Mouse (Mus musculus): ENCODE data around the gene Gm10490. TPM values are rescaled to one million over a fixed set of nuclear protein-coding genes. Genes with fewer than 3 reads are reported as not detected.
A peak's percentile ranks its signal among the peaks of the same experiment; 100 is the strongest.
"Not testable (repeated sequence)": the region's sequence is repeated elsewhere in the genome, so short reads cannot be mapped to it uniquely, and the experiment has no call there.

Gm10490 gene
- polyA plus RNA-seq, 1 experiment from 2014 or later = not detected

DNA sequence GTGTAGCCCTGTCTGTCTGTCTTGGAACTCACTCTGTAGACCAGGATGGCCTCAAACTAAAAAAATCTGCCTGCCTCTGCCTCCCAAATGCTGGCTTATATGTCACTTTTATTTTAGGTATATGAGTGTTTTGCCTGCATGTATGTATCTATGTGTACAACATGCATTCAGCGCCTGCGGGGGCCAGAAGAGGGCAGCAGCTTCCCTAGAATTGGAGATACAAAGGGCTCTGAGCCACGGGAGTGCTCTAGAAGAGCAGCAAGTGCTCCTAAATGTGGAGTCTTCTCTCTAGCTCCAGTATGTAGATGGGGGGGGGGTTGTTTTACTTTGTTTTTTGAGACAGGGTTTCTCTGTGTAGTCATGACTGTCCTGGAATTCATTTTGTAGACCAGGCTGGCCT lies 6.3 kb downstream of the Gm10490 start:
- not testable (repeated sequence) for ATAC-seq (ENCODE audit: low FRiP score, low TSS enrichment); H3K4me3 ChIP-seq (ENCODE audit: low read length); H3K36me3 ChIP-seq (ENCODE audit: control insufficient read depth, insufficient read depth, low read length); H3K9me3 ChIP-seq (ENCODE audit: control insufficient read depth, low read length); H3K27ac ChIP-seq (ENCODE audit: low read depth, low read length); H3K9ac ChIP-seq (ENCODE audit: low read depth, low read length); H3K4me2 ChIP-seq (replicated peaks; ENCODE audit: low read depth, low read length); H3K4me1 ChIP-seq (ENCODE audit: control insufficient read depth, insufficient read depth, low read length)
- H3K27me3 ChIP-seq (ENCODE audit: control insufficient read depth, insufficient read depth, low read length) = peaks cover 13% of the 10 kb centered on the region
- WGBS = 30% methylated on average over 3 of the region's 3 CpGs

DNA sequence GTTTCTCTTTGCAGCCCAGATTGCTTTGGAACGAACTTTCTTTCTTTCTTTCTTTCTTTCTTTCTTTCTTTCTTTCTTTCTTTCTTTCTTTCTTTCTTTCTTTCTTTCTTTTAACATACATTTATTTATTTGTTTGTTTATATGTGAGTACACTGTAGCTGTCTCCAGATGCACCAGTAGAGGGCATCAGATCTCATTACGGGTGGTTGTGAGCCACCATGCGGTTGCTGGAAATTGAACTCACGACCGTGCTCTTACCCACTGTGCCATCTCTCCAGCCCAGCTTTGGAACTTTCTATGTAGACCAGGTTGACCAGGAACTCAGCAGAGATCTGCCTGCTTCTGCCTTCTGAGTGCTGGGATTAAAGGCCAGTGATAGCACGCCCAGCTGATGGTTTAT lies 8.6 kb downstream of the Gm10490 start:
- not testable (repeated sequence) for H3K36me3 ChIP-seq (ENCODE audit: control insufficient read depth, insufficient read depth, low read length); H3K4me3 ChIP-seq (ENCODE audit: low read length); H3K27ac ChIP-seq (ENCODE audit: low read depth, low read length); H3K9me3 ChIP-seq (ENCODE audit: control insufficient read depth, low read length); H3K4me2 ChIP-seq (replicated peaks; ENCODE audit: low read depth, low read length); ATAC-seq (ENCODE audit: low FRiP score, low TSS enrichment); H3K9ac ChIP-seq (ENCODE audit: low read depth, low read length); H3K4me1 ChIP-seq (ENCODE audit: control insufficient read depth, insufficient read depth, low read length)
- 71% methylated on average over 6 of the region's 6 CpGs for WGBS
- peaks cover 33% of the 10 kb centered on the region for H3K27me3 ChIP-seq (ENCODE audit: control insufficient read depth, insufficient read depth, low read length)

DNA sequence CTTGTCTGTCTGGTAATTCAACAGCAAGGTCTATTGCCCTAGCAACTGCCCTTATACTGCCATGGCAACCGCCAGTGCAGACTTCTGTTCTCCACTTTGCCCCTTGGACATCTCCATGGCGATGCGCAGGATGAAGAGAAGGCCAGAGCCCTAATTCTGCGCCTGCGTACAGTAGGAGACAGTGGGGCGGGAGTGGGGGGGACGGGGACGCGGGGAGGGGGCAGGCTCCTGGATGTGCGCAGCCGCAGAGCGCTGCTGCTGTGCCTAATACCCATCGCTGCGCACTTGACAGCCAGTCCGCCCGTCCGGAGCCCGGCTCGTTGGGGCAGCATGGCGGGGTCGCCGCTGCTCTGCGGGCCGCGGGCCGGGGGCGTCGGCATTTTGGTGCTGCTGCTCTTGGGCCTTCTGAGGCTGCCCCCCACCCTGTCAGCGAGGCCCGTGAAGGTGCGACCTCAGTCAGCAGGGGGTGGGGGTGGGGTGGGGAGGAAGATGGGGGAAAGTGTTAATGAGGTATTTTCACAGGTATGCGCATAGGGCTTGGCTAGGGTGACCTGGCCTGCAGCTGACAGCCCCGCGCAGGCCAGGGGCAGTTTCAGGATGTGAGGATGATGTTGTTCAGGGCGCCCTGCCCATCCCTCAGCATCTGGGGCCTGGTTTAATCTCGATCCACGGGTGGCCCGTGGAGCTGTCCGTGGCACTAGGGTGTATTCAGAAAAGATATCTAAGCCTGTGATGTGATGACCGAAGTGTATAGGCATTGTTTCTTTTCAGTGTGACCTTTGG lies 10.4 kb downstream of the Gm10490 start, which contains the start of gene Pcsk1n:
Pcsk1n (plus strand) TSS at position 222 of the 783 bp plus-strand sequence.
- no peak within 1 kb of the TSS for H3K9ac ChIP-seq (ENCODE audit: low read depth, low read length)
- H3K4me1 ChIP-seq (ENCODE audit: control insufficient read depth, insufficient read depth, low read length) = no peaks in the 10 kb centered on the region
- H3K36me3 ChIP-seq (ENCODE audit: control insufficient read depth, insufficient read depth, low read length) = no peaks in the 10 kb centered on the region
- H3K27ac ChIP-seq (ENCODE audit: low read depth, low read length) = no peak within 1 kb of the TSS
- 20% methylated on average over 40 of the region's 40 CpGs for WGBS
- peak; percentile 62 for ATAC-seq (ENCODE audit: low FRiP score, low TSS enrichment)
- H3K9me3 ChIP-seq (ENCODE audit: control insufficient read depth, low read length) = no peaks in the 10 kb centered on the region
- peak within 1 kb of the TSS; percentile 29 for H3K4me2 ChIP-seq (replicated peaks; ENCODE audit: low read depth, low read length)
- H3K27me3 ChIP-seq (ENCODE audit: control insufficient read depth, insufficient read depth, low read length) = peaks cover 35% of the 10 kb centered on the region
- peak within 1 kb of the TSS; percentile 17 for H3K4me3 ChIP-seq (ENCODE audit: low read length)

- 30% methylated on average over 48 of the region's 48 CpGs for WGBS
- H3K9me3 ChIP-seq (ENCODE audit: control insufficient read depth, low read length) = no peaks in the 10 kb centered on the region
- peak overlapping the region; percentile 21 for H3K4me3 ChIP-seq (ENCODE audit: low read length)
- H3K27ac ChIP-seq (ENCODE audit: low read depth, low read length) = no peak overlapping the region
- peak overlapping the region; percentile 32 for H3K4me2 ChIP-seq (replicated peaks; ENCODE audit: low read depth, low read length)
- H3K9ac ChIP-seq (ENCODE audit: low read depth, low read length) = no peak overlapping the region; the same call in 1 of the 2 replicates
- H3K36me3 ChIP-seq (ENCODE audit: control insufficient read depth, insufficient read depth, low read length) = no peaks in the 10 kb centered on the region
- H3K4me1 ChIP-seq (ENCODE audit: control insufficient read depth, insufficient read depth, low read length) = no peaks in the 10 kb centered on the region
- 0 out of 2 replicates have a peak, but pooled peaks have one; percentile 33 for ATAC-seq (ENCODE audit: low FRiP score, low TSS enrichment)
- peaks cover 43% of the 10 kb centered on the region for H3K27me3 ChIP-seq (ENCODE audit: control insufficient read depth, insufficient read depth, low read length)
These were observed 12.7 kb downstream of the Gm10490 start for GRCm38 (mm10) chrX:7922032-7922431.

GRCm38 (mm10) chrX:7926266-7926665 lies 16.9 kb downstream of the Gm10490 start:
- peaks cover 3% of the 10 kb centered on the region; the same call in 1 of the 2 replicates for H3K36me3 ChIP-seq (ENCODE audit: control insufficient read depth, insufficient read depth, low read length)
- no peak for ATAC-seq (ENCODE audit: low FRiP score, low TSS enrichment)
- WGBS = 75% methylated on average over 6 of the region's 6 CpGs
- peaks cover 28% of the 10 kb centered on the region for H3K27me3 ChIP-seq (ENCODE audit: control insufficient read depth, insufficient read depth, low read length)
- H3K9ac ChIP-seq (ENCODE audit: low read depth, low read length) = no peak overlapping the region
- H3K9me3 ChIP-seq (ENCODE audit: control insufficient read depth, low read length) = no peaks in the 10 kb centered on the region
- no peak overlapping the region for H3K4me2 ChIP-seq (replicated peaks; ENCODE audit: low read depth, low read length)
- no peaks in the 10 kb centered on the region for H3K4me1 ChIP-seq (ENCODE audit: control insufficient read depth, insufficient read depth, low read length)
- no peak overlapping the region for H3K27ac ChIP-seq (ENCODE audit: low read depth, low read length)
- H3K4me3 ChIP-seq (ENCODE audit: low read length) = no peak overlapping the region

DNA sequence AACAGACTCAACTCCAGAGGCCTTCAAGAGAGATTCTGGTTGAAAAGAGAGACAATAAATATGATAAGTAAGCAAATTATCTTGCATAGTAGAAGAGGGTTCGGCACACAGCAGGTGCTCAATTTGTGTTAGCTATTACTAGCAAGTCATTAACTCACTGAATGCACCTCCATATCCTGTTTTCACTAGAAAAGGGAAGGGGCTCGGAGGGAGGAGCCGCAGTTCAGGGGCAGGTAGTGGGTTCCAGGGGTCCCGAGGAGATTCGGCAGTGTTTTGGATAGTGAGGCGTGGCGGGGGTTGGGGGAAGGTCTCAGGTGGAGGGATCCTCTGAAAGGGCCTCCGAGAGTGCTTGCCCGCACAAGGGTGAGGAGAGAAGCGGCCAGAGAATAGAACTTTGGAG lies 17.8 kb downstream of the Gm10490 start:
- Histone ChIP-seq H3K9me3 (ENCODE audit: control insufficient read depth, low read length) (no peaks in the 10 kb centered on the region), H3K36me3 (ENCODE audit: control insufficient read depth, insufficient read depth, low read length) (peaks cover 5% of the 10 kb centered on the region; the same call in 1 of the 2 replicates), H3K27me3 (ENCODE audit: control insufficient read depth, insufficient read depth, low read length) (peaks cover 21% of the 10 kb centered on the region), H3K27ac (ENCODE audit: low read depth, low read length) (no peak overlapping the region), H3K9ac (ENCODE audit: low read depth, low read length) (no peak overlapping the region), H3K4me3 (ENCODE audit: low read length) (no peak overlapping the region), H3K4me2 (replicated peaks; ENCODE audit: low read depth, low read length) (no peak overlapping the region), H3K4me1 (ENCODE audit: control insufficient read depth, insufficient read depth, low read length) (no peaks in the 10 kb centered on the region)
- ATAC-seq (ENCODE audit: low FRiP score, low TSS enrichment) = no peak
- 31% methylated on average over 10 of the region's 10 CpGs for WGBS

- Histone ChIP-seq H3K4me3 (ENCODE audit: low read length) (no peak within 1 kb of the TSS), H3K4me1 (ENCODE audit: control insufficient read depth, insufficient read depth, low read length) (no peaks in the 10 kb centered on the region), H3K27me3 (ENCODE audit: control insufficient read depth, insufficient read depth, low read length) (peaks cover 11% of the 10 kb centered on the region; the same call in 1 of the 2 replicates), H3K9me3 (ENCODE audit: control insufficient read depth, low read length) (no peaks in the 10 kb centered on the region), H3K4me2 (replicated peaks; ENCODE audit: low read depth, low read length) (no peak within 1 kb of the TSS), H3K36me3 (ENCODE audit: control insufficient read depth, insufficient read depth, low read length) (peaks cover 5% of the 10 kb centered on the region; the same call in 1 of the 2 replicates), H3K9ac (ENCODE audit: low read depth, low read length) (no peak within 1 kb of the TSS), H3K27ac (ENCODE audit: low read depth, low read length) (no peak within 1 kb of the TSS)
- 26% methylated on average over 17 of the region's 19 CpGs for WGBS
- ATAC-seq (ENCODE audit: low FRiP score, low TSS enrichment) = no peak
These were observed 19.0 kb downstream of the Gm10490 start, which contains the start of gene Eras for GRCm38 (mm10) chrX:7928270-7928790. Gene Eras, minus strand, starts transcription at chrX:7928607.

DNA sequence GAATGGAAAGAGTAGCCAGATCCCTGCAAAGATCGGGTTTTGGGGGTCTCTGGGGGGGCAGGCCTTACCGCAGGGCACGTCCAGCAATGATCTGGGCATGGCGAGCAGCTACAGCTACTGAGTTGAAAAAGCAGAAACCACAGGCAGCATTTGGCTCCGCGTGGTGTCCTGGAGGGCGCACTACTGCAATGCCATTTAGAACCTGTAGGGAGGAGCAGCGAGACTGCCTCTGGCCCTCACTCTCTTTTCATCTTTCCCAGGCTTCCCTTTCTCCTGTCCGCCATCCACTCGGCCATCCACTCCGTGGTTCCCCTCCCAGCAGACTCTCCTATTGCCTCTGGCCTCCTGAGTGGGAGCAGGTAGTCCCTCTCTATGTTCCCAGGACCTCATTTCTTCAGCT lies 27.5 kb downstream of the Gm10490 start:
- ATAC-seq (ENCODE audit: low FRiP score, low TSS enrichment) = no peak
- no peak overlapping the region for H3K9ac ChIP-seq (ENCODE audit: low read depth, low read length)
- no peak overlapping the region for H3K4me3 ChIP-seq (ENCODE audit: low read length)
- H3K27ac ChIP-seq (ENCODE audit: low read depth, low read length) = no peak overlapping the region
- H3K27me3 ChIP-seq (ENCODE audit: control insufficient read depth, insufficient read depth, low read length) = no peaks in the 10 kb centered on the region
- H3K4me2 ChIP-seq (replicated peaks; ENCODE audit: low read depth, low read length) = no peak overlapping the region
- H3K4me1 ChIP-seq (ENCODE audit: control insufficient read depth, insufficient read depth, low read length) = no peaks in the 10 kb centered on the region
- H3K36me3 ChIP-seq (ENCODE audit: control insufficient read depth, insufficient read depth, low read length) = peaks cover 9% of the 10 kb centered on the region; the same call in 1 of the 2 replicates
- no peaks in the 10 kb centered on the region for H3K9me3 ChIP-seq (ENCODE audit: control insufficient read depth, low read length)
- WGBS = 50% methylated on average over 11 of the region's 11 CpGs

- no peak overlapping the region for H3K4me2 ChIP-seq (replicated peaks; ENCODE audit: low read depth, low read length)
- H3K4me1 ChIP-seq (ENCODE audit: control insufficient read depth, insufficient read depth, low read length) = no peaks in the 10 kb centered on the region
- 97% methylated on average over 6 of the region's 6 CpGs for WGBS
- no peak; the same call in 1 of the 2 replicates for ATAC-seq (ENCODE audit: low FRiP score, low TSS enrichment)
- no peak overlapping the region for H3K4me3 ChIP-seq (ENCODE audit: low read length)
- H3K27ac ChIP-seq (ENCODE audit: low read depth, low read length) = no peak overlapping the region
- no peaks in the 10 kb centered on the region for H3K27me3 ChIP-seq (ENCODE audit: control insufficient read depth, insufficient read depth, low read length)
- H3K36me3 ChIP-seq (ENCODE audit: control insufficient read depth, insufficient read depth, low read length) = peaks cover 9% of the 10 kb centered on the region; the same call in 1 of the 2 replicates
- no peaks in the 10 kb centered on the region for H3K9me3 ChIP-seq (ENCODE audit: control insufficient read depth, low read length)
- H3K9ac ChIP-seq (ENCODE audit: low read depth, low read length) = no peak overlapping the region
These were observed 28.3 kb downstream of the Gm10490 start for GRCm38 (mm10) chrX:7937667-7938066.
